Mouse (Mus musculus) stomach, postnatal 0 days (tissue): ENCODE data around the gene Lkaaear1.

Experiments
- CTCF ChIP-seq: IDR thresholded peaks from 2 replicates; pipeline ENCODE4 v1.5.1; 2016; ENCODE audit warnings: antibody characterized with exemption, low read depth, mild to moderate bottlenecking, moderate library complexity
- EP300 ChIP-seq: optimal IDR thresholded peaks from 2 replicates; pipeline ENCODE3; 2016; ENCODE audit warnings: antibody characterized with exemption

GRCm38 (mm10) chr2:181730051-181730450 is 31.8 kb upstream of the Lkaaear1 start:
- TF ChIP-seq EP300, result no peak
- TF ChIP-seq CTCF, result no peak
